Comparison of ENCODE assay signal across 8 mouse cellular contexts in genomic region chr7:144837891-144838488, GRCm38 (mm10). TPM values are rescaled to one million over a fixed set of nuclear protein-coding genes. Genes with fewer than 3 reads are reported as not detected.
DNase-seq lines count a peak whose midpoint lies in the region; ATAC-seq and TF ChIP-seq lines count a peak whose summit lies in the region.
"Had no signal": no experiment of that assay in that cellular context is flagged by ENCODE, and none has a peak within 500 bp of the region (broad histone marks: within the 10 kb centered on the region; RNA-seq: fewer than 3 reads in every experiment).

Gene Fgf3 (plus strand): TSS chr7:144838083.

- peaks cover 48% of the 10 kb centered on the region for H3K27me3 ChIP-seq in lung, postnatal 0 days (replicated peaks; ENCODE audit: insufficient read depth, low read length)
- H3K27me3 ChIP-seq in forebrain, embryonic 11.5 days (ENCODE audit: control insufficient read depth, insufficient read depth, low read length) = peaks cover 58% of the 10 kb centered on the region
- H3K27me3 ChIP-seq in limb, embryonic 15.5 days = peaks cover 84% of the 10 kb centered on the region
- H3K27me3 ChIP-seq in stomach, embryonic 16.5 days (ENCODE audit: control insufficient read depth, insufficient read depth, low read length) = peaks cover 67% of the 10 kb centered on the region

- H3K36me3 ChIP-seq in lung, postnatal 0 days (ENCODE audit: insufficient read depth, low read length) = no peaks in the 10 kb centered on the region
- no peaks in the 10 kb centered on the region for H3K36me3 ChIP-seq in forebrain, embryonic 11.5 days (ENCODE audit: control insufficient read depth, insufficient read depth, low read length)
- no peaks in the 10 kb centered on the region for H3K36me3 ChIP-seq in limb, embryonic 15.5 days
- no peaks in the 10 kb centered on the region for H3K36me3 ChIP-seq in stomach, embryonic 16.5 days (ENCODE audit: control insufficient read depth, insufficient read depth, low read length)

- H3K27ac ChIP-seq in lung, postnatal 0 days (ENCODE audit: low read length) = no peak within 1 kb of the TSS
- H3K27ac ChIP-seq in forebrain, embryonic 11.5 days (ENCODE audit: low read depth, low read length) = no peak within 1 kb of the TSS
- no peak within 1 kb of the TSS for H3K27ac ChIP-seq in limb, embryonic 15.5 days
- H3K27ac ChIP-seq in stomach, embryonic 16.5 days (ENCODE audit: low read length) = no peak within 1 kb of the TSS

- H3K4me2 ChIP-seq in lung, postnatal 0 days (replicated peaks; ENCODE audit: low read depth, low read length) = peak within 1 kb of the TSS; percentile 41
- H3K4me2 ChIP-seq in forebrain, embryonic 11.5 days (ENCODE audit: low read depth, low read length, severe bottlenecking) = peak within 1 kb of the TSS; percentile 47
- peak within 1 kb of the TSS; percentile 84 for H3K4me2 ChIP-seq in limb, embryonic 15.5 days
- peak within 1 kb of the TSS; percentile 55 for H3K4me2 ChIP-seq in stomach, embryonic 16.5 days (ENCODE audit: low read depth, low read length)

- no peaks in the 10 kb centered on the region for H3K9me3 ChIP-seq in lung, postnatal 0 days (ENCODE audit: low read length)
- H3K9me3 ChIP-seq in forebrain, embryonic 11.5 days (ENCODE audit: control insufficient read depth, low read length) = no peaks in the 10 kb centered on the region
- no peaks in the 10 kb centered on the region for H3K9me3 ChIP-seq in limb, embryonic 15.5 days
- H3K9me3 ChIP-seq in stomach, embryonic 16.5 days (replicated peaks; ENCODE audit: control insufficient read depth, low read length) = no peaks in the 10 kb centered on the region

- TF ChIP-seq EP300 in lung, postnatal 0 days (IDR thresholded peaks at IDR 0.05) = no peak

- no peak within 1 kb of the TSS for H3K9ac ChIP-seq in lung, postnatal 0 days (replicated peaks; ENCODE audit: low read depth)
- H3K9ac ChIP-seq in forebrain, embryonic 11.5 days (ENCODE audit: low read length) = 0 out of 2 replicates have a peak within 1 kb of the TSS, but pooled peaks have one; percentile 2
- H3K9ac ChIP-seq in limb, embryonic 15.5 days = no peak within 1 kb of the TSS
- H3K9ac ChIP-seq in stomach, embryonic 16.5 days (ENCODE audit: low read length) = no peak within 1 kb of the TSS

- DNase-seq in lung, postnatal 0 days (ENCODE audit: low spot score) = no peak
- DNase-seq in lung, adult 18-20 months = no peak
- DNase-seq in forebrain, embryonic 11.5 days (ENCODE audit: low spot score) = peak; percentile 58
- DNase-seq in adipocyte (ENCODE audit: low spot score) = no peak
- DNase-seq in thymus, postnatal 0 days (ENCODE audit: low spot score) = no peak
- DNase-seq: thymus, adult 2 months had no signal

- 3% methylated on average over 21 of the region's 43 CpGs for WGBS in lung, postnatal 0 days
- 2% methylated on average over 43 of the region's 43 CpGs for WGBS in forebrain, embryonic 11.5 days
- WGBS in limb, embryonic 15.5 days = 2% methylated on average over 42 of the region's 43 CpGs
- 4% methylated on average over 43 of the region's 43 CpGs for WGBS in stomach, embryonic 16.5 days

- no peak for ATAC-seq in lung, postnatal 0 days
- ATAC-seq in forebrain, embryonic 11.5 days (replicated peaks; ENCODE audit: low FRiP score) = peak; percentile 31; the same call in 1 of the 2 replicates
- no peak for ATAC-seq in limb, embryonic 15.5 days (ENCODE audit: insufficient number of reproducible peaks, low FRiP score, low TSS enrichment, low read depth)
- no peak for ATAC-seq in stomach, embryonic 16.5 days (ENCODE audit: insufficient read depth, low FRiP score)

- H3K4me1 ChIP-seq in lung, postnatal 0 days (ENCODE audit: insufficient read depth, low read depth, low read length) = peaks cover 6% of the 10 kb centered on the region; the same call in 1 of the 2 replicates
- peaks cover 13% of the 10 kb centered on the region; the same call in 1 of the 2 replicates for H3K4me1 ChIP-seq in forebrain, embryonic 11.5 days (replicated peaks; ENCODE audit: control insufficient read depth, insufficient read depth, low read length)
- H3K4me1 ChIP-seq in limb, embryonic 15.5 days = peaks cover 17% of the 10 kb centered on the region
- H3K4me1 ChIP-seq in stomach, embryonic 16.5 days (ENCODE audit: control insufficient read depth, insufficient read depth, low read length) = peaks cover 9% of the 10 kb centered on the region; the same call in 1 of the 2 replicates

- H3K4me3 ChIP-seq in lung, postnatal 0 days (ENCODE audit: low read depth, low read length) = peak within 1 kb of the TSS; percentile 29; the same call in 1 of the 2 replicates
- peak within 1 kb of the TSS; percentile 32 for H3K4me3 ChIP-seq in forebrain, embryonic 11.5 days (ENCODE audit: low read depth, low read length)
- H3K4me3 ChIP-seq in limb, embryonic 15.5 days = peak within 1 kb of the TSS; percentile 43
- peak within 1 kb of the TSS; percentile 45 for H3K4me3 ChIP-seq in stomach, embryonic 16.5 days (replicated peaks; ENCODE audit: low read length)

- no peak for TF ChIP-seq CTCF in lung, postnatal 0 days (IDR thresholded peaks at IDR 0.05)

RNA-seq across cellular contexts. Expression of gene Fgf3, which starts in this region (rescaled TPM):
- not detected in 2 replicates for polyA plus RNA-seq in lung, postnatal 0 days (2015; fragmentation: Nextera tagmentation; extraction: Ambion mirVana)
- 1.9 and 2.8 TPM in 2 replicates for polyA plus RNA-seq in forebrain, embryonic 11.5 days (2014; fragmentation: Nextera tagmentation; extraction: Ambion mirVana)
- polyA plus RNA-seq in limb, embryonic 15.5 days (2015; fragmentation: Nextera tagmentation; extraction: Ambion mirVana) = 0.06 and 0.12 TPM in 2 replicates
- not detected in 2 replicates for polyA plus RNA-seq in stomach, embryonic 16.5 days (2015; fragmentation: Nextera tagmentation; extraction: Ambion mirVana)
- 0.88 and 1.1 TPM in 2 replicates for polyA plus RNA-seq in thymus, postnatal 0 days (2015; fragmentation: Nextera tagmentation; extraction: Ambion mirVana)
